Mouse (Mus musculus): Measurements from ENCODE around the gene Rpn1.

Gene Rpn1

DNA sequence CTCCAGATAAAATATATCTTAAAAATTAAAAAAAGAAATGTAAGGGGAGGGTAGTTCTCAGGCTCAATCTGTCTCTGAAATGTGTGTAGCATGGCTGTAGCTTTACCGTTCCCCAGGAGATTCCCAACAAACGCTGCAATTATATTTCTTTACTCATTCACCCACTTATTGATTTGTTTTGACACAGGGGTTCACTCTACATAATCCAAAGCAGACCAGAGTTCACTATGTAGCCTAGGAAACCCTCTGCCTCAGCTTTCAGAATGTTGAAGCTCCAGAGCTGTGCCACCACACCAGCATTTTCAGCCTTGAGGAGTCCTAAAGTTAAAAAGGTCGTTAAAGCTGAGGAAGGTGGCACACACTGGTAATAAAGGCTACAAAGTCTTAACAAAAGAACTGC lies 18.3 kb upstream of the Rpn1 start:
- DNase-seq (ENCODE audit: low spot score in 2 of 2): no peak

DNA sequence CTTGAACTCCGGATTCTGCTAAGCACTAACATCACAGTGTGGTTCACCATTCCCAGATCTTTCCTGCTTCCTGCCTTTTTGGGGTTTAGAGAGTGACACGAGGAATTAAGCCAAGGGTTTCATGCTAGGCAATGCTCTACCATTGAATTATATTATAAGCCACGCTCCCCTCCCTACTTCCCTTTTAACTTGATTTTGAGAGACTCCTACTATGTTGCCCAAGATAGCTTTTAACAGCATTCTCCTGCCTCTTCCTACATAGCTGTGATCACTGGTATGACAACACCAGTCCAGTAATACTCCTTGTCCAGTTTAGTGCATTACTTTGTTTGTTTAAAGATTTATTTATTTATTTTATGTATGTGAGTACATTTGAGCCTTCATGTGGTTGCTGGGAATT lies 16.6 kb upstream of the Rpn1 start:
- no peak for DNase-seq (ENCODE audit: low spot score in 2 of 2)

DNA sequence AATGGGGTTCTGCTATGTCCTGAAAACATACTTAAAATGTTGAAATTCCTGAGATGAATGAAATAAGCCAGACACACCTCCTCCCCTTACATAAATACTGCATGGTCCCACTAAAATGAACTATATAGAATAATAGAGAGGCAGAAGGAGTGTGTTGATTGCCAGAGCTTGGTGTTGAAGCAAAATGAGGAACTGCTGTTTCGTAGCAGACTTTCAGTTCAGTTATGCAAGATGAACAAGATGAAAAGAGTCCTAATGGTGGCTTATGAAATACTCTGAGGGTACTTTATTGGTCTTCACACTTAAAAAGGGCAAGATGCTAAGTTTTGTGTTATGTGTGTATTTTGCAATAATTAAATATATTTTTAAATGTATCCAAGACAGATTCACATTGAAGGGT lies 15.5 kb upstream of the Rpn1 start:
- no peak for DNase-seq (ENCODE audit: low spot score in 2 of 2)

DNA sequence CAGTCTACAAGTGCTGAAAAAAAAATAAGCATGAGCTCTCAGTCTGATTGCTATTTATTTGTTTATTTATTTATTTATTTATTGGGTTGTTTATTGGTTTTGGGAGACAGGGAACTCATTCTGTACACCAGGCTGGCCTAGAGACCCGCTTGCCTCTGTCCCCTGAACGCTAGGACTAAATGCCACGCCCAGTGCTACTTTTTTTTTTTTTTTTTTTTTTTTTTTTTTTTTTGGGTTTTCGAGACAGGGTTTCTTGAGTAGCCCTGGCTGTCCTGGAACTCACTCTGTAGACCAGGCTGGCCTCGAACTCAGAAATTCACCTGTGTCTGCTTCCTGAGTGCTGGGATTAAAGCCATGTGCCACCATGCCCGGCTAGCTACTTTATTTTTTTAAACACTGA lies 13.8 kb upstream of the Rpn1 start:
- no peak for DNase-seq (ENCODE audit: low spot score in 2 of 2)

DNA sequence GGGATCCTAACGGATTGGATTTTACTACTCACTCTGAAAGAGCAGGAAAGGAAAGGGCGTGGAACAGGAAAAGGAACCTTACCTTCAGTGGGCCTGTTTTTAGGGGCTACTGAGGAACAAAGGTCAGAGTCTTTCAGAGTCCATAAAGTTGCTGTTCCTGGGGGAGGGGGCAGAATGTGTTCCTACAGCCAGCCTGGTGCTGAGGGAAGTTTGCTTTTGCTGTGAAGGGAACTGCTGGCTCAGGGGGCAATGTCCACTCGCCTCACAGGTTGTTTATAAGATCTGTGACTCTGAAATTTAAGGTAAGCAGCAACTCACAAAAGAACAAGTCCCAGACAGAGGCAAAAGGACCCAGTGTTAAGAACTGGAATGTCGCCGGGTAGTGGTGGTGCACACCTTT lies 13.1 kb upstream of the Rpn1 start:
- DNase-seq (ENCODE audit: low spot score in 2 of 2): no peak

DNA sequence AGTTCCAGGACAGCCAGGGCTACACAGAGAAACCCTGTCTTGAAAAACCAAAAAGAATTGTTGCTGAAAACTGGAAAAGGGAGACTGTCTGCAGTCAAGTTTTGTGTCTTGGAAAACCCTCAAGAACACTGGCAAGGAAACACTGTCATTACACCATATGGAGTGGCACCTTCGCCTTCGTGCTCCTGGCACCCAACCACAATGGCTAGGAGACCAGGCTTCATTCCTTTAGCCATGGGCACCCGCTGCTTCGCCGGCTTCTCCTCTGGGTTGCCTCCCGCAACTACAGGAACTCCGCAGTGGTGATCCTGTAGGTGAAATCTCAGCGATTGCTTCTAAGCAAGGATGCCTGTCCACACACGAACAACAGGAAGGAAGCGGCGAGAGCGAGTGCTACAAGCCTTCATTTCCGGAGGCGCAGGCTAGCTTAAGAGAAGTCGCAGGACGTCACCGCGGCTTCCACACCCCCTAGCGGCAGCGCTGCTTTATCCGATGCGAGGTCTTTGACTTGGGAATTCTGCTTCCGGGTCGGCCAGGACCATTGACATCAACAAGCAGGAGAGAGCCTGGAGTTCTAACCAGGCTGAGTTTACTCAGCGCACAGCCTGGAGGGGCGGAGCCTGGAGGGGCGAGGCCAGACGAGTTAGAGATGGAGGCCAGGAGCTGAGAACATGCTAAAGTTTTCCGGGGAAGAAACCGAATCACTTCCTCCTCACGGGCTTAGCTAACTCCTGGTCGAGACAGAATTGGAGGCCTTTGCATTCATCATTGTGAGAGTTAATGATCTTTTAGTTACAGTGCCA lies 9.3 kb upstream of the Rpn1 start:
- DNase-seq (ENCODE audit: low spot score in 2 of 2): peak; percentile 87 to 90

DNA sequence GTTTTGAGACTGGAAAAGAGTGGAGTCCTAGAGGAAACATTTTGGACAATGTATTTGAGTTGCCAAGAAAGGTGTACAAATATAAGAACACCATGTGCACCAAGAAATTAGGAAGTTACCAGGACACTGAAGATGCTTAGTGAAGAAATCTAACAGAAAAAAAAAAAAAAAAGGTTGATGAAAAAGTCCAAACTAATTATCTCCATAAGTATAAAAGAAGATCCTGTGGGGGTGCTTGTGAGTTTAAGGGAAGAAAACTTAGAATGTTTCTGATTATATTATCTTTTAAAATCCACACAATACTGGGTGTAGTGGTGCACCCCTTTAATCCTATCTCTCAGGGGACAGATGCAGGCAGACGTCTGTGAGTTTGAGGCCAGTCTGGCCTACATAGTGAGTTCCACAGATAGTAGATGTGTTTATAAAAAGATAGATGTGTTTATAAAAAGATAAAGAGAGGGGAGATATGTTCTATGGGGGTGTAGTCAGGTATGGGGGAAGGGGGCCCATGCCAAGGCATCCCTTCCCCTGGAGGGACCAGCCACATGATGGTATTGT lies 8.2 kb upstream of the Rpn1 start:
- DNase-seq (ENCODE audit: low spot score in 2 of 2): no peak

DNA sequence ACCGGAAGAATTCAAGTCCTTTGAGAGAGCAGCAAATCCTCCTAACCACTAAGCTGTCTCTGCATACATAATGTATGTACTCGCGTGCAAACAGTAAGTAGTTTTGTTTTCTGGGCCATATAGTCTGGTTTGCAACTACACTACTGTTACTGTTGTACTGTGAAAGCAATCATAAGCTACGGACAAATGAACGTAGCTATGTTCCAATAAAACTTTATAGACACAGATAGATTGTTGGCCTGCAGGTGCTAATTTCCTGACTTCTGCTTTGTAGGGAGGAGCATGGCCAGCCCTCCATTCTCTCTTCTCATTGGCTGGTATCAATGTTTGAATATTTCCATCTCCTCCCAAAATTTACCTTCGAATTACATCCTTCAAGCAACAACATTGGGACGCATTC lies 1.2 kb upstream of the Rpn1 start:
- no peak for DNase-seq (ENCODE audit: low spot score in 2 of 2)

DNA sequence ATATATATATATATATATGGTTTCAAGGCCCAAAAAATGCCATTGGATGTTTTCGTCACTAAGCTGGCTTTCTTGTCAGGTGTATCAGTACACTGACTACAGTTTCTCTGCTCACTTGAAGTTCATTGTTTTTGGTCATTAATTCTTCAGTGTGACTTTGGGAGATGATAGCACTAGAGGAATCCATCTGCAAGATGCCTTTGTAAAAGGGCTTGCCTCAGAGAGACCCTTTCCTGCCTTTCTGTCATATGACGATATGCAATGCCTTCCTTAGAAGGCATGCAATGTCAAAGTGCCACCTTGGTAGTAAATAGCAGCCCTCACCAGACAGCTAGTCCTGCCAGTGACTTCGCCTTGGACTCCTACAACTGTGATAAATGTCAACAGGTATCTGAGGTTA lies 610 bp upstream of the Rpn1 start:
- no peak for DNase-seq (ENCODE audit: low spot score in 2 of 2)

DNA sequence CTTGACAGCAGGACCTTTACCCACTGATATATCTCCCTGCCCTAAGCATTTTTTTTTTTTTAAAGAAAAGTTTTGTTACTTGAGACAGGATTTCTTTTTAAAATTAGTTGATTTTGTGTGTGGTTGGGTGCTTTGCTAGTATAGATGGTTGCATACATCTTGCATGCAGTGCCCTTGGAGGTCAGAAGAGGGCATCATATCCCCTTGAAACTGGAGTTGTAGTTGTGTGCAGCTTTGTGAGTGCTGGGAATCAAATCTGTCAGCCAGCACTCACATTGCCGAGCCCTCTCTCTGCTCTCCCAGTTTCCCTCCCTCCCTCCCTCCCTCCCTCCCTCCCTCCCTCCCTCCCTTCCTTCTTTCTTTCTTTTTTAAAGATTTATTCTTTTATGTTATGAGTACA lies 4.7 kb downstream of the Rpn1 start:
- DNase-seq (ENCODE audit: low spot score in 2 of 2): no peak

DNA sequence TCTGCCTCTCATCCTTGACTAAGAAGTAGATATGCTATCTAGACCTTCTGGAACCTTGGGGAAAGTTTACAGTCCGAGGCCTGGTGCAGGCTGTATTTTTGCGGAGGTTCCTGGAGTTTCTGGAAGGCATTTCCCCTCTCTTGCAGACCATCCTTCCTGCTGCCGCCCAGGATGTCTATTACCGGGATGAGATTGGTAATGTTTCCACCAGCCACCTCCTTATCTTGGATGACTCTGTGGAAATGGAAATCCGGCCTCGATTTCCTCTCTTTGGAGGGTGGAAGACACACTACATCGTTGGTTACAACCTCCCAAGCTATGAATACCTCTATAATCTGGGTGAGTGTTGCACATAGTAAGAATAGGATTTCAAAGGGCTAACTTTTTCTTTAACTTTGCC lies 11.1 kb downstream of the Rpn1 start:
- DNase-seq (ENCODE audit: low spot score in 2 of 2): no peak

DNA sequence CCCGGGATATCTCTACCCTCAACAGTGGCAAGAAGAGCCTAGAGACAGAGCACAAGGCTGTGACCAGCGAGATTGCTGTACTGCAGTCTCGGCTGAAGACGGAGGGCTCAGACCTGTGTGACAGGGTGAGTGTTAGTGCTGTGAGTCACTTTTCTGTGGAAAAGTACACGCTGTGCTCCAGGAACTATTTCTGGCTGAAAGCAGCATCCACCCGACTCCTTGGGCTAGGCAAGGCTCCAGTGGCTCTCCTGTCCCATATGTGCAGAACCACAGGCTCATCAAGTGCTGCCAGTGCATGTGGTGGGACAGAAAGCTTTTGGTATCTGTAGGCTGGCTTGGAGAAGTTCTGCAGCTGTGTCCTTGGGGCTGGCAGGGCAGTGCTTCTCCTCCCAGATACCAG lies 17.8 kb downstream of the Rpn1 start:
- DNase-seq (ENCODE audit: low spot score in 2 of 2): no peak

DNA sequence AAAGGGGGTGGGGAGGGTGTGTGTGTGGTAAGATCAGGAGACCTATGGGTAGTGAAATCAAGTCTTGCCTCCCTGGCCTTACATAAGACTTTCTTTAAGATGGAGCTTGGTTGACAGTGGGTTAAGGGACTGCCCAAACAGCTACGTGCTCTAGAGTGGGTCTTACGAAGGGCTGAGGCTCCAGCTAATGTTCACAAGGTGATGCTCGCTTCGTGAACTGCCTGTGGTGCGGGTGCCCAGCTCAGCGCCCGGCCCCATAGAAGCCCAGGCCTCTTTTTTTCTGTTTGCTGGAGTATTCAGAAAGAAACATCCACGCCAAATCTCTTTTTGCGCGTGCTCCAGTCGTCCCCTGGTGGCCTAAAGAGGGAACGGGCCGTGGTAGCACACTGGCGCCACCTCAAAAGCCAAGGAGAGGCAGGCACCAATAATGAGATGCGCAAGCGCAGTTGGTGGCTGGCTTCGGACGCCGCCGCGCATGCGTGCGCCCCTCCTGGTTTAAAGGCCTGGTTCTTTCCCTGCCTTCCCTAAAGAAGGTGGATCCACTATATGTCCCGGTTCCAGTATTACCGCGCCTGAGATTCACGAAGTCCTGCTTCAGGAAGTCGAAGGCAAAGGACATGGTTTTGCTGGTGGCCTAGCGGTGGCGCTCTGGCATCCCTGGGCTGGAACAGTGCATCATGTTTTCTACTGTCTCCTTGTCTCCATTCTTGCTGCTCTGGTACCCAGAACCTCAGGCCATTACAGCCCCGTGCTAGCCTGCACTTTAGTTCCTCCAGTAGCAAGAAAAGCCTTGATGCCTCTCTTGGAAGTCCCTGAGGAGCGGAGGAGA lies 21.7 kb downstream of the Rpn1 start:
- DNase-seq (ENCODE audit: low spot score in 2 of 2): peak; percentile 72 to 79

DNA sequence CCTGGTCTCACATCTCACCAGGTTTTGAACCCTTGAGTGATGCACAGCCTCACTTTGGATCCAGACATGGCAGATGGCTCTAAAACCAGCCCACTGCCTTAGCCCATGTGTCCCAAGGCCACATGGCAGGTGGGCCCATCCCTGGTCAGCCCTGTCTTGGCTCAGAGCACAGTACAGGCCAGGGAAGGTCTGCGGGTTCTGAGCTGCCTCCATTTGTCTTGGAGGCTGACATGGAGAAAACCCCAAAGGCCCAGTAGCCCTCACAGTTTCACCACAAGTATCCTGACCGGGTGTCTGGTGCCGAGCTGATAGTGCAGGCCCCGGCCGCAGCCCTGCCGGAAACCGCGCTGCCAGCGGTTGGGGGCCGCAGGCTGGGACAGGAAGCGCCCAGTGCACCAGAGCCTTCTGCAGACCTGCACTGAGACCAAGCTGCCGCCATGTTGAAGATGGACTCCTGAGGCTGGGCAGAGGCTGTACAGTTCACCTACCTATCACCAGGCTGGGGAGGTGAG lies 22.4 kb downstream of the Rpn1 start:
- DNase-seq (ENCODE audit: low spot score in 2 of 2): peak in 1 of 2 experiments; percentile 35

DNA sequence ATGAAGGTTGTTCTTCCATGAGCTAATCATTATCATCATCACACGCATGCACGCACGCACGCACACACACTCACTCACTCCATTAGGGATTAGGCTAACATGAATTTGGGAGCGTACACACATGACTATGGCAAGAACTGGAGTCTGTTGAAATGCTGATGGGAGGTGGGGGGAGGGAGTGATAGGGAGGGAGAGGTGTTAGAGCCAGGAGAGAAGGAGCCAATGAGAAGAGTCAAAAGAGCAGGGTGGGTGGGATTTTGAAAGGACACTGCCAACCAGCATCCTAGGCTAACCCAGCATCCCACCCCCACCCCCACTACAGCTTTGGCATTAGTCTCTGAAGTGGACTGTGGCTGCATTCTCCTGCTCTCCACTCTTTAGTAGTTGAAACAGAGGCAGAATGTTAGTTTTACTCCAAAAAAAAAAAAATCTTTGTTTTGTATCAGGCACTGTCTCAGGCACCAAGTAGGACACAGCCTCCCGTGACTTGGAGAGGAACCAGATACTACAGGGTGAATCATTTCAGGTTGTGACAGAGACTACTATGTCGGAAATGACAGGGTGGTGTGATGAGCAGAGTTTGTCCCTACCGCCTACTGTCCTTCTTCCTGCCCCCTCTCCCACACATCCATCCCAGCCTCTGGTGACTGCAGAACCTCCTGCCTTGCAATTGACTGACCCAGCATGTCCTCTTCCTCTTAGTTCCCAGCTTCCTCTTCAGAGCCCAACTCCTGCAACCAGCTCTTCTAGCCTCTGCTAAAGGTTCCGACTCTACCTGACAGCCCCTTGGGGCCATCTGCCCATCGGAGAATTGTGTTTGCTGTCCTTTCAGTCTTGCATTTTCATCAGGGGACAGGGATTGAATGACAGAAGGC lies 23.6 kb downstream of the Rpn1 start:
- DNase-seq (ENCODE audit: low spot score in 2 of 2): no peak

DNA sequence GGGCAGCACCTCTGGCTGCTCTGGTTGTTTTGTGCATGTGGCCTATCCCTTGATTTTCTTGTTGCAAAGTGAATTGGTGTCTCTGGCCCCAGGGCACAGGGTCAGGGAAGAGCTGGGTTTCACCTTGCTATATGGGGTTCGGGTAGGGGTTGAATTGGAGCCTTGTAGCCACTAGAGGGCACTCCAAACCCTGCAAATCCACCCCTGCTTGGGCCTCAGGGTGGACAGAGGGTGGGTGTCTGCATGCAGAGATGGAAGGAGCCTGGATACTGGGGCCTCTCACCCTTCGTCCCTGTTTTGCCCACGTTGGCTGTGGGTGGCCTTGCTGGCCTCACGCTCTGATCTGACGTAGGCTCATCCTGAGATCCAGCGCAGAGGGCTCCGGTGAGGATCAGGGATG lies 28.9 kb downstream of the Rpn1 start:
- DNase-seq (ENCODE audit: low spot score in 2 of 2): peak; percentile 36 to 54

DNA sequence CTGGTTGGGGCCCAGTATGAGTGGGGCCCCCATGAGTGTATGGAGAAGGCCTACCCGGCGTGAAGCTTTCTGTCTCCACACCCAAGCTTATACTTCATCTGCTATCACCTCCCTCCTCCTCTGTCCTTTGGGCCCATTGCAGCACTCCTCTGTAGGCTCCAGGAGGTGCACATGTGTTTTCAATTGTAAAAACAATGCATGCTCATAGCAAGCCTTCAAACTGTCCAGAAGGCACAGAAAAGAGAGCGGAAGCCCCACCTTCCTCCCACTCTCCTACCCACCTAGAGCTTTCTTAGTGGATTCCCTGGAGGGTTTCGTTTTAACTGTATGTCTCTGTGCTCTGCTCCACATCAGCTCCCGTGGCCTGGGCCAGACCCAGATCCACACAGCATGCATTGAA lies 30.1 kb downstream of the Rpn1 start:
- no peak for DNase-seq (ENCODE audit: low spot score in 2 of 2)

DNA sequence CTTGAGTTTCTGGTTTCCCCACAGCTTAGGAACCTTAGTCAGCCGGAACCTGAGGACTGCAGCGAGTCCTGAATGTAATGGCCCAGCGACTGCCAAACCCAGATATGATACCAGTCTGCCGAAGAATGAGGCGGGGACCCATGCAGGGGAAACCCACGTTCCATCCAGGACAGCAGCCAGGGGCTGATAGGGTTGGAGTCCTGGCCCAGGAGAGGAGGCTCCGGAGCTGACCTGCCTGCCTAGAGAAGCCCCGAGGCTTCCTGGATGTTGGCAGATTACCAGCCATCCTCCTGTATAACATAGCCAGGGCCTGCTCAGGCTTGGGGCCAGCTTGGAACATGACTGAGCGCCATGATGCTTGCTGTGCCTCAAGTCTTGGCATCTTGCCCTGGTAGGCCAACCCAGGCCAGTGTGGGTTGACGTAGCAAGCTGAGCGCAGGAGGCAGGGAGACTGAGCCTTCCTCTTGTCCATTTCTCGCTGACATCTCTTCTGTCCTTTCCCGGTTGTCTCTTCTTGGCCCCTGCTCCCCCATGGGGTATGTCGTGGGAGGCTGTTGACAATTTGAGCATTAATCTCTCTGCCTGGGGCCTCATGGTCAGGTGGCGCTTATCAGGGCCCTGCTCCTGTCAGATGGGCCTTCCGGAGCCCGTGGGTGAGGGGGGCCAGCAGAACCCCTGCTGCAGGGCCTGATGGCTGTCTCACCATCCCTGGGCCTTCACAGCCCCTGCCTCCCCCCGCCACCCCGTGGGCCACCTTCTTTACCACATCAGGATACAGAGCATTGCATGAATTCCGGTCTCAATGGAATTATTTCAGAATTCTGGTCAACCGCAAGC lies 32.3 kb downstream of the Rpn1 start:
- peak in 1 of 2 experiments; percentile 21 for DNase-seq (ENCODE audit: low spot score in 2 of 2)

DNA sequence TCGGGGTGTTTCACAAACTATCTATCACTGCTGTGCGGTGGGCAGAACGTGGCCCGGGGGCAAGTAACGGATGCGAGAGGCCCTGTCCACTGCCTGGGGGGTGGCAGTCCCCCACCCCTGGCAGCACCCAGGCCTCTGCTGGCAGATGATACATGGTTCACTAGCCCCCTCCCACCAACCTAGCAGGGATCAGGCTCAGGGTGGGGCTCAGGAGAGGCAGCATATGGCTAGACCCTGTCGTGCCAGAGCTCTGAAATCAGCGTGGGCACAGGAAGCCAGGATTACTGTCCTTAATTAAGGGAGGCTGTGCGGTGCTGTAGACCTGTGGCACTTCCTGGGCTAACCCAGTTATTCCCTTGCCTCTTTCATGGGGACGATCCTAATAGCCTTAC lies 32.9 kb downstream of the Rpn1 start:
- no peak for DNase-seq (ENCODE audit: low spot score in 2 of 2)

DNA sequence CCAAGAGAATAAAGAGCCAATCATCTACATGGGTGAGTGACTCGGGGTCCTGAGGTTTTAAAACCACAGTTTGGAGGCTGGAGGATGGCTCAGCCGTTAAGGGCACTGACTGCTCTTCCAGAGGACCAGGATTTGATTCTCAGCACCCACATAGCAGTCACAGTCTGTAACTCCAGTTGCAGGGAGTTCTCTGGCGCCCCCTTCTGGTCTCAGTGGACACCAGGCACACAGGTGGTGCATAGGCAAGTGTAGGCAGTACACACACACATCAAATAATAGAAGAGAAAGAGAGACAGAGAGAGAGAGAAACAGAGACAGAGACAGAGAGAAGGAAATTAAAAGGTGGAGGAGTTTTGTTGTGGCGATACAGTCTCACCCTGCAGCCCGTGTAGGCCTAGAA lies 35.0 kb downstream of the Rpn1 start:
- DNase-seq (ENCODE audit: low spot score in 2 of 2): no peak

DNA sequence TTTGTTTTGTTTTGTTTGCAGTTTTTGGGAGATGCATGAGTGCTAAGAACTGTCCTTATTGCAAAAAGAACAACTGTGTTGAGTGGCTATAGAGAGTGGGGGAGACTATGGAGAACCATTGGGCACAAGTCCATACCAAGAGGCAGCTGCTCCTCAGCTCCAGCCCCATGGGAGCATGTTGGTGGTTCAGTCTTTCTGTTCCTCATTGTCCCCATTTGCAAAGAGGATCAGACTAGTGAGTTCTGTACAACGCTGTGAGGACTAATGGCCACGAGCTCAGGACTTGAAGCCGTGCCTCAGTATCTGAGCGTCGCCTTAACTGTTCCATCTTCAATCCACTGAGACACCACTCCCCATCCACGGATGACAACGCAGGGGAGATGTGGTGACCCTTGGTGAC lies 36.5 kb downstream of the Rpn1 start:
- no peak for DNase-seq (ENCODE audit: low spot score in 2 of 2)
